Comparison of ENCODE assay signal across 22 mouse cellular contexts in the genomic region with DNA sequence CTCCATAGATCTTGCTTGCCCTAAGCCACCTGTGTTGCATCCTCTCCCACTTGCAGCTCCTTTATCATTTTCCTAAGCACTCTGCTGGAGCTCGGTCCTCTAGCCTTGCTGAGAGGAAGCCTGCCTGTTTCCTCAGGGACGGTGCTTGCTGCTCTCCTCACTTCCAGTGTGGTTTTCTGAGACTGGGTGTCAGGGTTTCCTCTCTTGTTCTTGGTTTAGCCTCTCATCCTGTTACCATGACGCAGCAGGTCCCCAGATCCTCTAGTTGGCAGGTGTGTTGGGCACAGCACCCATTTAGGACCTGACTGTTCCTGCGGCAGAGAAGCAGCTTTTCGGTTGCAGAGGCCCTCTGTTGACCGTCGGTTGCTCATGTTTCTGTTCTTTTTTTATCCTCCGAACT.
A peak's percentile ranks its signal among the peaks of the same experiment; 100 is the strongest.
DNase-seq lines count a peak whose midpoint lies in the region; ATAC-seq lines count a peak whose summit lies in the region.
"Had no signal": no experiment of that assay in that cellular context is flagged by ENCODE, and none has a peak within 500 bp of the region (broad histone marks: within the 10 kb centered on the region; RNA-seq: fewer than 3 reads in every experiment).

No protein-coding gene starts in this region.

- no peak overlapping the region for H3K4me2 ChIP-seq in heart, embryonic 16.5 days (ENCODE audit: low read depth, low read length)
- H3K4me2 ChIP-seq: embryonic facial prominence, embryonic 15.5 days; hindbrain, embryonic 12.5 days; limb, embryonic 13.5 days; liver, embryonic 13.5 days; neural tube, embryonic 12.5 days had no signal

- H3K27me3 ChIP-seq in heart, embryonic 16.5 days (ENCODE audit: control insufficient read depth, insufficient read depth, low read length), result no peaks in the 10 kb centered on the region
- H3K27me3 ChIP-seq: embryonic facial prominence, embryonic 15.5 days; hindbrain, embryonic 12.5 days; limb, embryonic 13.5 days; liver, embryonic 13.5 days; megakaryocyte, embryonic 14.5 days; neural tube, embryonic 12.5 days had no signal

- no peak overlapping the region for H3K4me3 ChIP-seq in heart, embryonic 16.5 days (ENCODE audit: low read length)
- H3K4me3 ChIP-seq: embryonic facial prominence, embryonic 15.5 days; heart, embryonic 10.5 days; hindbrain, embryonic 12.5 days; limb, embryonic 13.5 days; liver, embryonic 13.5 days; megakaryocyte, embryonic 14.5 days; neural tube, embryonic 12.5 days had no signal

- no peak overlapping the region for H3K27ac ChIP-seq in heart, embryonic 16.5 days (ENCODE audit: low read length)
- H3K27ac ChIP-seq: embryonic facial prominence, embryonic 15.5 days; heart, embryonic 10.5 days; hindbrain, embryonic 12.5 days; limb, embryonic 13.5 days; liver, embryonic 13.5 days; neural tube, embryonic 12.5 days had no signal

- no peaks in the 10 kb centered on the region for H3K9me3 ChIP-seq in heart, embryonic 16.5 days (replicated peaks; ENCODE audit: control insufficient read depth, low read length)
- H3K9me3 ChIP-seq: embryonic facial prominence, embryonic 15.5 days; heart, embryonic 10.5 days; hindbrain, embryonic 12.5 days; limb, embryonic 13.5 days; liver, embryonic 13.5 days; megakaryocyte, embryonic 14.5 days; neural tube, embryonic 12.5 days had no signal

- peak; percentile 6; the same call in 1 of the 2 replicates for ATAC-seq in heart, embryonic 16.5 days (replicated peaks; ENCODE audit: extremely low read depth, insufficient read depth, low FRiP score)
- ATAC-seq in erythroid progenitor cell, adult 5-6 weeks (replicated peaks; ENCODE audit: low FRiP score, poor library complexity, severe bottlenecking), result no peak
- ATAC-seq: forebrain, postnatal 0 days; inflammation-experienced regulatory T-cells, adult 6 months had no signal

- H3K9ac ChIP-seq in heart, embryonic 16.5 days (ENCODE audit: low read length), result no peak overlapping the region
- H3K9ac ChIP-seq: embryonic facial prominence, embryonic 15.5 days; forebrain, postnatal 0 days; hindbrain, embryonic 12.5 days; limb, embryonic 13.5 days; liver, embryonic 13.5 days; neural tube, embryonic 12.5 days had no signal

- H3K4me1 ChIP-seq in heart, embryonic 16.5 days (ENCODE audit: control insufficient read depth, insufficient read depth, low read length), result no peaks in the 10 kb centered on the region
- H3K4me1 ChIP-seq: heart, embryonic 10.5 days; limb, embryonic 13.5 days; liver, embryonic 13.5 days had no signal

- no peaks in the 10 kb centered on the region for H3K36me3 ChIP-seq in heart, embryonic 16.5 days (ENCODE audit: control insufficient read depth, insufficient read depth)
- H3K36me3 ChIP-seq: embryonic facial prominence, embryonic 15.5 days; heart, embryonic 10.5 days; hindbrain, embryonic 12.5 days; limb, embryonic 13.5 days; liver, embryonic 13.5 days; neural tube, embryonic 12.5 days had no signal

- 66% methylated on average over 8 of the region's 8 CpGs for WGBS in heart, embryonic 16.5 days

- no peak for DNase-seq in heart, adult 8-10 months (ENCODE audit: low spot score)
- DNase-seq in brain, adult 2 months (ENCODE audit: low read depth, low spot score), result peak; percentile 25
- DNase-seq in thymus, adult 18-20 months, result peak; percentile 60 to 78
- peak; percentile 57 to 81 for DNase-seq in thymus, postnatal 36 days
- no peak for DNase-seq in adrenal gland, postnatal 10 days
- DNase-seq: cerebellum, postnatal 25 days; forebrain, postnatal 0 days; kidney, postnatal 10 days; liver, embryonic 13.5 days; lung, adult 2 months; midbrain, embryonic 14.5 days; right cerebral cortex, postnatal 14 days; spleen, adult 18-20 months had no signal

Comparison
In these comparisons a context has a peak if more than half of its experiments do, and no peak if none do; other contexts are left out.
1. DNase-seq: peak in brain, adult 2 months (single experiment), thymus, adult 18-20 months (2 of 2) and thymus, postnatal 36 days (2 of 2); none in heart, adult 8-10 months (single experiment) and adrenal gland, postnatal 10 days (single experiment).